Mouse (Mus musculus): ENCODE results near the gene Pkd1l2. TPM values are rescaled to one million over a fixed set of nuclear protein-coding genes. Genes with fewer than 3 reads are reported as not detected.

The Pkd1l2 gene
- polyA plus RNA-seq, 1 experiment, result 0.02 TPM

GRCm38 (mm10) chr8:117027601-117028000 is 54.6 kb downstream of the Pkd1l2 start:
- H3K27me3 ChIP-seq (ENCODE audit: control insufficient read depth, insufficient read depth, low read length), result no peaks in the 10 kb centered on the region
- no peak for TF ChIP-seq CTCF (IDR thresholded peaks at IDR 0.05; ENCODE audit: borderline replicate concordance, insufficient read depth, low read depth, low read length)
- TF ChIP-seq POLR2A (IDR thresholded peaks at IDR 0.05; ENCODE audit: borderline replicate concordance, insufficient read depth, low read length), result no peak
- no peak overlapping the region for H3K27ac ChIP-seq (ENCODE audit: insufficient read depth, low read length)
- no peak for DNase-seq
- 64% methylated on average over 5 of the region's 5 CpGs for whole genome bisulfite sequencing
- H3K4me1 ChIP-seq (ENCODE audit: control insufficient read depth, insufficient read depth, low read length), result no peaks in the 10 kb centered on the region
- no peak overlapping the region for H3K4me3 ChIP-seq (replicated peaks; ENCODE audit: insufficient read depth, low read depth, low read length)

- no peak for TF ChIP-seq POLR2A (IDR thresholded peaks at IDR 0.05; ENCODE audit: borderline replicate concordance, insufficient read depth, low read length)
- TF ChIP-seq CTCF (IDR thresholded peaks at IDR 0.05; ENCODE audit: borderline replicate concordance, insufficient read depth, low read depth, low read length), result no peak
- no peak overlapping the region for H3K4me3 ChIP-seq (replicated peaks; ENCODE audit: insufficient read depth, low read depth, low read length)
- H3K4me1 ChIP-seq (ENCODE audit: control insufficient read depth, insufficient read depth, low read length), result peaks cover 3% of the 10 kb centered on the region; the same call in 1 of the 2 replicates
- no peak overlapping the region for H3K27ac ChIP-seq (ENCODE audit: insufficient read depth, low read length)
- H3K27me3 ChIP-seq (ENCODE audit: control insufficient read depth, insufficient read depth, low read length), result no peaks in the 10 kb centered on the region
- WGBS, result 66% methylated on average over 1 of the region's 1 CpGs
- no peak for DNase-seq
Measured at GRCm38 (mm10) chr8:117022297-117022993, 59.8 kb downstream of the Pkd1l2 start.

- TF ChIP-seq CTCF (IDR thresholded peaks at IDR 0.05; ENCODE audit: borderline replicate concordance, insufficient read depth, low read depth, low read length) (no peak), POLR2A (IDR thresholded peaks at IDR 0.05; ENCODE audit: borderline replicate concordance, insufficient read depth, low read length) (no peak)
- H3K27me3 ChIP-seq (ENCODE audit: control insufficient read depth, insufficient read depth, low read length), result no peaks in the 10 kb centered on the region
- peaks cover 3% of the 10 kb centered on the region; the same call in 1 of the 2 replicates for H3K4me1 ChIP-seq (ENCODE audit: control insufficient read depth, insufficient read depth, low read length)
- no peak overlapping the region for H3K4me3 ChIP-seq (replicated peaks; ENCODE audit: insufficient read depth, low read depth, low read length)
- 71% methylated on average over 18 of the region's 18 CpGs for WGBS
- H3K27ac ChIP-seq (ENCODE audit: insufficient read depth, low read length), result no peak overlapping the region
- DNase-seq, result no peak
Measured at GRCm38 (mm10) chr8:117019323-117020275, 62.6 kb downstream of the Pkd1l2 start.

GRCm38 (mm10) chr8:117017896-117018295 is 64.4 kb downstream of the Pkd1l2 start:
- TF ChIP-seq CTCF (IDR thresholded peaks at IDR 0.05; ENCODE audit: borderline replicate concordance, insufficient read depth, low read depth, low read length) (no peak), POLR2A (IDR thresholded peaks at IDR 0.05; ENCODE audit: borderline replicate concordance, insufficient read depth, low read length) (no peak)
- DNase-seq, result no peak
- Histone ChIP-seq H3K27me3 (ENCODE audit: control insufficient read depth, insufficient read depth, low read length) (no peaks in the 10 kb centered on the region), H3K27ac (ENCODE audit: insufficient read depth, low read length) (no peak overlapping the region), H3K4me1 (ENCODE audit: control insufficient read depth, insufficient read depth, low read length) (peaks cover 3% of the 10 kb centered on the region; the same call in 1 of the 2 replicates), H3K4me3 (replicated peaks; ENCODE audit: insufficient read depth, low read depth, low read length) (no peak overlapping the region)
- WGBS, result 93% methylated on average over 4 of the region's 4 CpGs

GRCm38 (mm10) chr8:117017006-117017405 is 65.2 kb downstream of the Pkd1l2 start:
- peaks cover 3% of the 10 kb centered on the region; the same call in 1 of the 2 replicates for H3K4me1 ChIP-seq (ENCODE audit: control insufficient read depth, insufficient read depth, low read length)
- no peak for DNase-seq
- no peaks in the 10 kb centered on the region for H3K27me3 ChIP-seq (ENCODE audit: control insufficient read depth, insufficient read depth, low read length)
- H3K4me3 ChIP-seq (replicated peaks; ENCODE audit: insufficient read depth, low read depth, low read length), result no peak overlapping the region
- H3K27ac ChIP-seq (ENCODE audit: insufficient read depth, low read length), result no peak overlapping the region
- TF ChIP-seq CTCF (IDR thresholded peaks at IDR 0.05; ENCODE audit: borderline replicate concordance, insufficient read depth, low read depth, low read length) (no peak), POLR2A (IDR thresholded peaks at IDR 0.05; ENCODE audit: borderline replicate concordance, insufficient read depth, low read length) (no peak)
- WGBS, result 40% methylated on average over 8 of the region's 8 CpGs

- 74% methylated on average over 4 of the region's 4 CpGs for WGBS
- peaks cover 3% of the 10 kb centered on the region; the same call in 1 of the 2 replicates for H3K4me1 ChIP-seq (ENCODE audit: control insufficient read depth, insufficient read depth, low read length)
- H3K27me3 ChIP-seq (ENCODE audit: control insufficient read depth, insufficient read depth, low read length), result no peaks in the 10 kb centered on the region
- no peak overlapping the region for H3K4me3 ChIP-seq (replicated peaks; ENCODE audit: insufficient read depth, low read depth, low read length)
- no peak overlapping the region for H3K27ac ChIP-seq (ENCODE audit: insufficient read depth, low read length)
- TF ChIP-seq CTCF (IDR thresholded peaks at IDR 0.05; ENCODE audit: borderline replicate concordance, insufficient read depth, low read depth, low read length), result no peak
- DNase-seq, result no peak
Measured at GRCm38 (mm10) chr8:117015670-117016069, 66.6 kb downstream of the Pkd1l2 start.

- no peak for TF ChIP-seq POLR2A (IDR thresholded peaks at IDR 0.05; ENCODE audit: borderline replicate concordance, insufficient read depth, low read length)
- no peak for TF ChIP-seq CTCF (IDR thresholded peaks at IDR 0.05; ENCODE audit: borderline replicate concordance, insufficient read depth, low read depth, low read length)
- 85% methylated on average over 9 of the region's 9 CpGs for WGBS
Measured at GRCm38 (mm10) chr8:117011366-117011765, 70.9 kb downstream of the Pkd1l2 start.

More at GRCm38 (mm10) chr8:117011366-117011765, 70.9 kb downstream of the Pkd1l2 start:
- no peak overlapping the region for H3K4me3 ChIP-seq (replicated peaks; ENCODE audit: insufficient read depth, low read depth, low read length)
- H3K4me1 ChIP-seq (ENCODE audit: control insufficient read depth, insufficient read depth, low read length), result no peaks in the 10 kb centered on the region
- no peak overlapping the region for H3K27ac ChIP-seq (ENCODE audit: insufficient read depth, low read length)
- DNase-seq, result no peak
- H3K27me3 ChIP-seq (ENCODE audit: control insufficient read depth, insufficient read depth, low read length), result no peaks in the 10 kb centered on the region

All from cerebellum, adult 2 months (tissue).